Mouse (Mus musculus) midbrain, embryonic 15.5 days (tissue): ENCODE data around the gene Dhfr. TPM values are rescaled to one million over a fixed set of nuclear protein-coding genes. Genes with fewer than 3 reads are reported as not detected.

ENCODE experiments used
- ATAC-seq: fragments of 200-750 bp; cut with Nextera tagmentation; replicated peaks from 2 replicates; pipeline ENCODE4 v1.8.0; 2017; ENCODE audit warnings: moderate TSS enrichment
- H3K27ac ChIP-seq: fragments of 300-500 bp; sonication (generic); 2 replicates; pipeline ENCODE4 v1.5.1; 2015; ENCODE audit warnings: mild to moderate bottlenecking, inconsistent platforms
- H3K27me3 ChIP-seq: fragments of 300-500 bp; sonication (generic); replicated peaks from 2 replicates; pipeline ENCODE4 v1.6.1; 2015; ENCODE audit warnings: inconsistent platforms
- H3K36me3 ChIP-seq: fragments of 300-500 bp; sonication (generic); replicated peaks from 2 replicates; pipeline ENCODE4 v1.6.1; 2015; ENCODE audit warnings: inconsistent platforms
- H3K4me1 ChIP-seq: fragments of 300-500 bp; sonication (generic); 2 replicates; pipeline ENCODE4 v1.6.1; 2015; ENCODE audit warnings: inconsistent platforms
- H3K4me2 ChIP-seq: fragments of 300-500 bp; sonication (generic); 2 replicates; pipeline ENCODE4 v1.6.1; 2015; ENCODE audit warnings: inconsistent platforms, mild to moderate bottlenecking, moderate library complexity
- H3K4me3 ChIP-seq: fragments of 300-500 bp; sonication (generic); 2 replicates; pipeline ENCODE4 v1.5.1; 2015; ENCODE audit warnings: mild to moderate bottlenecking, inconsistent platforms
- H3K9ac ChIP-seq: fragments of 300-500 bp; sonication (generic); 2 replicates; pipeline ENCODE4 v1.6.1; 2015; ENCODE audit warnings: mild to moderate bottlenecking, inconsistent platforms
- H3K9me3 ChIP-seq: fragments of 300-500 bp; sonication (generic); 2 replicates; pipeline ENCODE4 v1.6.1; 2016; ENCODE audit warnings: inconsistent platforms
- WGBS: fragments of 180-500 bp; shearing (Covaris S2); methylation state at CpG from one replicate; pipeline ENCODE4 v1.1.7; 2015; ENCODE audit warnings: mixed read lengths; 5-methylcytosine and 5-hydroxymethylcytosine counted together
- polyA plus RNA-seq: library from polyadenylated mRNA; unstranded; fragments of >200 nt; fragmentation: Nextera tagmentation; extraction: Ambion mirVana; gene quantifications from 2 replicates; pipeline ENCODE4 v1.2.1, GENCODE M21; 2015

Gene Dhfr
- polyA plus RNA-seq, 1 experiment from 2014 or later: 3.8 TPM

GRCm38 (mm10) chr13:92402063-92402462 is 47.5 kb downstream of the Dhfr start:
- Histone ChIP-seq H3K4me2 (no peak overlapping the region), H3K36me3 (no peaks in the 10 kb centered on the region), H3K27me3 (no peaks in the 10 kb centered on the region), H3K4me3 (no peak overlapping the region), H3K9me3 (no peaks in the 10 kb centered on the region), H3K27ac (no peak overlapping the region), H3K4me1 (no peaks in the 10 kb centered on the region), H3K9ac (no peak overlapping the region)
- 0 out of 2 replicates have a peak, but pooled peaks have one; percentile 20 for ATAC-seq
- whole genome bisulfite sequencing: 80% methylated on average over 2 of the region's 2 CpGs

GRCm38 (mm10) chr13:92403496-92403895 is 49.0 kb downstream of the Dhfr start:
- WGBS: 81% methylated on average over 3 of the region's 3 CpGs
- no peak for ATAC-seq
- no peak overlapping the region for H3K4me3 ChIP-seq
- H3K9ac ChIP-seq: no peak overlapping the region
- no peak overlapping the region for H3K4me2 ChIP-seq
- H3K9me3 ChIP-seq: no peaks in the 10 kb centered on the region
- H3K36me3 ChIP-seq: no peaks in the 10 kb centered on the region
- H3K4me1 ChIP-seq: no peaks in the 10 kb centered on the region
- H3K27me3 ChIP-seq: no peaks in the 10 kb centered on the region
- no peak overlapping the region for H3K27ac ChIP-seq

GRCm38 (mm10) chr13:92410486-92410885 is 56.0 kb downstream of the Dhfr start:
- Histone ChIP-seq H3K36me3 (no peaks in the 10 kb centered on the region), H3K4me1 (no peaks in the 10 kb centered on the region), H3K9ac (no peak overlapping the region), H3K9me3 (no peaks in the 10 kb centered on the region), H3K4me3 (no peak overlapping the region), H3K27ac (no peak overlapping the region), H3K27me3 (no peaks in the 10 kb centered on the region), H3K4me2 (no peak overlapping the region)
- no peak for ATAC-seq
- WGBS: 76% methylated on average over 2 of the region's 2 CpGs

- no peak for ATAC-seq
- 0 out of 2 replicates have a peak, but pooled peaks cover 6% of the 10 kb centered on the region for H3K27me3 ChIP-seq
- no peaks in the 10 kb centered on the region for H3K4me1 ChIP-seq
- H3K36me3 ChIP-seq: no peaks in the 10 kb centered on the region
- no peak overlapping the region for H3K9ac ChIP-seq
- no peaks in the 10 kb centered on the region for H3K9me3 ChIP-seq
- 79% methylated on average over 11 of the region's 11 CpGs for WGBS
- H3K27ac ChIP-seq: no peak overlapping the region
- H3K4me2 ChIP-seq: no peak overlapping the region
- no peak overlapping the region for H3K4me3 ChIP-seq
Measured at GRCm38 (mm10) chr13:92419630-92420029, 65.1 kb downstream of the Dhfr start.

- no peak overlapping the region for H3K27ac ChIP-seq
- H3K27me3 ChIP-seq: peaks cover 38% of the 10 kb centered on the region
- H3K36me3 ChIP-seq: no peaks in the 10 kb centered on the region
- no peak for ATAC-seq
- 55% methylated on average over 3 of the region's 3 CpGs for WGBS
- H3K4me3 ChIP-seq: no peak overlapping the region
- H3K4me1 ChIP-seq: peaks cover 14% of the 10 kb centered on the region
- H3K4me2 ChIP-seq: no peak overlapping the region
- no peak overlapping the region for H3K9ac ChIP-seq
- no peaks in the 10 kb centered on the region for H3K9me3 ChIP-seq
Measured at GRCm38 (mm10) chr13:92423711-92424110, 69.2 kb downstream of the Dhfr start.

GRCm38 (mm10) chr13:92425758-92426264 is 71.3 kb downstream of the Dhfr start, which contains the start of gene Ankrd34b:
TSS of gene Ankrd34b (plus strand) at chr13:92425896.
- Histone ChIP-seq H3K4me1 (peaks cover 14% of the 10 kb centered on the region), H3K36me3 (no peaks in the 10 kb centered on the region), H3K27ac (no peak within 1 kb of the TSS), H3K27me3 (peaks cover 38% of the 10 kb centered on the region), H3K9ac (peak within 1 kb of the TSS; percentile 50), H3K4me3 (peak within 1 kb of the TSS; percentile 70), H3K9me3 (no peaks in the 10 kb centered on the region), H3K4me2 (peak within 1 kb of the TSS; percentile 99)
- ATAC-seq: peak; percentile 91
- WGBS: under 1% methylated on average over 50 of the region's 54 CpGs

- H3K4me1 ChIP-seq: peaks cover 14% of the 10 kb centered on the region
- WGBS: under 1% methylated on average over 92 of the region's 92 CpGs
- no peak overlapping the region for H3K27ac ChIP-seq
- peak; percentile 84 for ATAC-seq
- peaks cover 38% of the 10 kb centered on the region for H3K27me3 ChIP-seq
- H3K4me2 ChIP-seq: peak overlapping the region; percentile 99
- no peaks in the 10 kb centered on the region for H3K9me3 ChIP-seq
- H3K36me3 ChIP-seq: no peaks in the 10 kb centered on the region
- H3K9ac ChIP-seq: peak overlapping the region; percentile 50
- H3K4me3 ChIP-seq: peak overlapping the region; percentile 70
Measured at GRCm38 (mm10) chr13:92426294-92427051, 71.9 kb downstream of the Dhfr start.

GRCm38 (mm10) chr13:92427351-92427855 is 72.9 kb downstream of the Dhfr start:
- H3K36me3 ChIP-seq: no peaks in the 10 kb centered on the region
- H3K4me3 ChIP-seq: peak overlapping the region; percentile 70
- H3K9ac ChIP-seq: peak overlapping the region; percentile 50; the same call in 1 of the 2 replicates
- peaks cover 38% of the 10 kb centered on the region for H3K27me3 ChIP-seq
- no peak for ATAC-seq
- H3K4me2 ChIP-seq: peak overlapping the region; percentile 99
- no peak overlapping the region for H3K27ac ChIP-seq
- peaks cover 14% of the 10 kb centered on the region for H3K4me1 ChIP-seq
- WGBS: 47% methylated on average over 4 of the region's 4 CpGs
- H3K9me3 ChIP-seq: no peaks in the 10 kb centered on the region

Other genes starting within 250 kb of the Dhfr start
- gene Rasgrf2, start 223.1 kb upstream of the Dhfr start, polyA plus RNA-seq: 8.4 and 8.8 TPM in 2 replicates
- gene Gm20379, start 48.7 kb upstream of the Dhfr start, polyA plus RNA-seq: 0.97 and 1.00 TPM in 2 replicates
- gene Msh3, start 277 bp downstream of the Dhfr start, polyA plus RNA-seq: 22.9 and 24.5 TPM in 2 replicates
- gene Ankrd34b, start 71.2 kb downstream of the Dhfr start, polyA plus RNA-seq: 2.2 and 2.6 TPM in 2 replicates
- 0.14 and 0.33 TPM in 2 replicates for gene Fam151b, start 129.3 kb downstream of the Dhfr start, polyA plus RNA-seq
- 11.0 TPM in 2 replicates for gene Zfyve16, start 176.1 kb downstream of the Dhfr start, polyA plus RNA-seq
- not detected in 2 replicates for gene Spz1, start 221.4 kb downstream of the Dhfr start, polyA plus RNA-seq